Mouse (Mus musculus): ENCODE results near the gene Clcf1. TPM values are rescaled to one million over a fixed set of nuclear protein-coding genes. Genes with fewer than 3 reads are reported as not detected.

Gene Clcf1
- total and polyA plus RNA-seq, 3 experiments: 0.55 to 5.4 (median 1.0) TPM

- no peak overlapping the region for H3K4me3 ChIP-seq
- no peaks in the 10 kb centered on the region for H3K36me3 ChIP-seq (ENCODE audit: control insufficient read depth, insufficient read depth, low read length)
- H3K4me1 ChIP-seq (ENCODE audit: control insufficient read depth, insufficient read depth, low read length): peaks cover 10% of the 10 kb centered on the region
- no peaks in the 10 kb centered on the region for H3K27me3 ChIP-seq (ENCODE audit: control insufficient read depth, insufficient read depth, low read length)
- H3K79me2 ChIP-seq (replicated peaks; ENCODE audit: control insufficient read depth, insufficient read depth, low read length): no peaks in the 10 kb centered on the region
- 86% methylated on average over 4 of the region's 4 CpGs for WGBS
- TF ChIP-seq EP300 (IDR thresholded peaks at IDR 0.05; ENCODE audit: insufficient read depth, low read depth, low read length): no peak
- TF ChIP-seq POLR2A (IDR thresholded peaks at IDR 0.05; ENCODE audit: insufficient read depth, low read depth, low read length): no peak
- TF ChIP-seq CTCF (IDR thresholded peaks at IDR 0.05): no peak
- no peak overlapping the region for H3K27ac ChIP-seq
- H3K9ac ChIP-seq (ENCODE audit: low read depth, low read length): no peak overlapping the region
- intact Hi-C loops (cut with DNase I): loop anchor here (1.0 to 5.0 kb wide), 6 partner anchors 22 to 212 kb away; partner anchors contain the start of gene Aip
- DNase-seq: no peak
Observed at GRCm38 (mm10) chr19:4228891-4229290, 14.9 kb downstream of the Clcf1 start.

GRCm38 (mm10) chr19:4229451-4230076 lies 15.5 kb downstream of the Clcf1 start:
- H3K27ac ChIP-seq: peak overlapping the region; percentile 59; the same call in 1 of the 2 replicates
- TF ChIP-seq POLR2A (IDR thresholded peaks at IDR 0.05; ENCODE audit: insufficient read depth, low read depth, low read length) (no peak), CTCF (IDR thresholded peaks at IDR 0.05) (no peak), EP300 (IDR thresholded peaks at IDR 0.05; ENCODE audit: insufficient read depth, low read depth, low read length) (no peak)
- intact Hi-C loops (cut with DNase I): loop anchor here (2.0 to 5.0 kb wide), 4 partner anchors 59 to 212 kb away; partner anchors contain the start of gene Aip
- H3K79me2 ChIP-seq (replicated peaks; ENCODE audit: control insufficient read depth, insufficient read depth, low read length): no peaks in the 10 kb centered on the region
- no peaks in the 10 kb centered on the region for H3K27me3 ChIP-seq (ENCODE audit: control insufficient read depth, insufficient read depth, low read length)
- H3K4me1 ChIP-seq (ENCODE audit: control insufficient read depth, insufficient read depth, low read length): peaks cover 10% of the 10 kb centered on the region
- no peak for DNase-seq
- no peaks in the 10 kb centered on the region for H3K36me3 ChIP-seq (ENCODE audit: control insufficient read depth, insufficient read depth, low read length)
- H3K9ac ChIP-seq (ENCODE audit: low read depth, low read length): no peak overlapping the region
- WGBS: 80% methylated on average over 9 of the region's 9 CpGs
- no peak overlapping the region for H3K4me3 ChIP-seq

GRCm38 (mm10) chr19:4230415-4230814 lies 16.4 kb downstream of the Clcf1 start:
- WGBS: 46% methylated on average over 8 of the region's 8 CpGs
- Histone ChIP-seq H3K79me2 (replicated peaks; ENCODE audit: control insufficient read depth, insufficient read depth, low read length) (no peaks in the 10 kb centered on the region), H3K36me3 (ENCODE audit: control insufficient read depth, insufficient read depth, low read length) (no peaks in the 10 kb centered on the region), H3K4me3 (no peak overlapping the region), H3K4me1 (ENCODE audit: control insufficient read depth, insufficient read depth, low read length) (peaks cover 10% of the 10 kb centered on the region), H3K9ac (ENCODE audit: low read depth, low read length) (no peak overlapping the region), H3K27ac (peak overlapping the region; percentile 59), H3K27me3 (ENCODE audit: control insufficient read depth, insufficient read depth, low read length) (no peaks in the 10 kb centered on the region)
- intact Hi-C loops (cut with DNase I): no loop called here
- TF ChIP-seq POLR2A (IDR thresholded peaks at IDR 0.05; ENCODE audit: insufficient read depth, low read depth, low read length) (no peak), EP300 (IDR thresholded peaks at IDR 0.05; ENCODE audit: insufficient read depth, low read depth, low read length) (no peak), CTCF (IDR thresholded peaks at IDR 0.05) (no peak)
- DNase-seq: peak in 1 of 2 experiments; percentile 41

- Histone ChIP-seq H3K27me3 (ENCODE audit: control insufficient read depth, insufficient read depth, low read length) (no peaks in the 10 kb centered on the region), H3K36me3 (ENCODE audit: control insufficient read depth, insufficient read depth, low read length) (no peaks in the 10 kb centered on the region), H3K4me1 (ENCODE audit: control insufficient read depth, insufficient read depth, low read length) (peaks cover 10% of the 10 kb centered on the region), H3K9ac (ENCODE audit: low read depth, low read length) (peak within 1 kb of the TSS; percentile 68), H3K79me2 (replicated peaks; ENCODE audit: control insufficient read depth, insufficient read depth, low read length) (no peaks in the 10 kb centered on the region), H3K4me3 (peak within 1 kb of the TSS; percentile 68), H3K27ac (peak within 1 kb of the TSS; percentile 99)
- DNase-seq: peak; percentile 97 to 98
- TF ChIP-seq CTCF (IDR thresholded peaks at IDR 0.05) (no peak), POLR2A (IDR thresholded peaks at IDR 0.05; ENCODE audit: insufficient read depth, low read depth, low read length) (peak; percentile 95)
- 2% methylated on average over 26 of the region's 26 CpGs for WGBS
- intact Hi-C loops (cut with DNase I): no loop called here
Observed at GRCm38 (mm10) chr19:4231253-4232185, 17.5 kb downstream of the Clcf1 start, which contains the start of gene Pold4. Gene Pold4 (plus strand): TSS chr19:4231899.

- Histone ChIP-seq H3K79me2 (replicated peaks; ENCODE audit: control insufficient read depth, insufficient read depth, low read length) (no peaks in the 10 kb centered on the region), H3K27ac (peak overlapping the region; percentile 99), H3K4me3 (peak overlapping the region; percentile 68), H3K27me3 (ENCODE audit: control insufficient read depth, insufficient read depth, low read length) (no peaks in the 10 kb centered on the region), H3K4me1 (ENCODE audit: control insufficient read depth, insufficient read depth, low read length) (peaks cover 10% of the 10 kb centered on the region), H3K36me3 (ENCODE audit: control insufficient read depth, insufficient read depth, low read length) (no peaks in the 10 kb centered on the region), H3K9ac (ENCODE audit: low read depth, low read length) (peak overlapping the region; percentile 68)
- TF ChIP-seq CTCF (IDR thresholded peaks at IDR 0.05): no peak
- TF ChIP-seq EP300 (IDR thresholded peaks at IDR 0.05; ENCODE audit: insufficient read depth, low read depth, low read length): no peak
- no peak for TF ChIP-seq POLR2A (IDR thresholded peaks at IDR 0.05; ENCODE audit: insufficient read depth, low read depth, low read length)
- 0% methylated on average over 2 of the region's 2 CpGs for WGBS
- DNase-seq: no peak
- intact Hi-C loops (cut with DNase I): no loop called here
Observed at GRCm38 (mm10) chr19:4232186-4232572, 18.1 kb downstream of the Clcf1 start.
